Mouse (Mus musculus) heart, adult 2 months (tissue): ENCODE measurements around the gene Arrb2.

Experiments
- CTCF ChIP-seq: fragments of 200-600 bp; IDR thresholded peaks from 2 replicates; pipeline ENCODE4 v1.8.1; 2022; ENCODE audit warnings: antibody characterized with exemption, mild to moderate bottlenecking, moderate library complexity
- EP300 ChIP-seq: fragments of 200-500 bp; IDR thresholded peaks from 2 replicates; pipeline ENCODE4 v1.6.1; 2011; ENCODE audit warnings: low read depth, low read length, control low read depth; ENCODE audit not compliant: insufficient read depth
- POLR2A ChIP-seq: fragments of 200-500 bp; IDR thresholded peaks from 2 replicates; pipeline ENCODE4 v1.6.1; 2011; ENCODE audit warnings: mild to moderate bottlenecking, low read depth, low read length, control low read depth; ENCODE audit not compliant: insufficient read depth

DNA sequence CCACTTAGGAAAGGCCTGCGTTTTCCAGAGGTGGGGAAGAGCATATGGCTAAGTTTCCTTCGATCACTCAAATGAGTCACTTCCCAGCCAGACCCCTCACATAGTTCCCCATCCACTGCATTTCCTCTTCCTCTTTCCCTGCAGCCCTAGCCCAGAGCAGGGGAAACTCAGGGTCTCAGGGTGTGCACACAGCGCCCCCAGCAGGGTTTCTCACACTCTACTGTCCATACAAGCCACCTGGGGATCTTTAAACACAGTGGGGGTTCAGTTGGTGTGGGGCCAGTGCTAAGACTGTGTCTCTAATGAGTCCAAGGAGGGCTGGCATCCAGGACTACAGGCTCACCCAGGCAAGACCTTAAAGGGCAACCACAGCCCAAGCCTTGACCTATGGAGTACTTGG is 14.3 kb downstream of the Arrb2 start:
- TF ChIP-seq CTCF = 0 out of 2 replicates have a peak, but pooled peaks have one; percentile 2
- no peak for TF ChIP-seq EP300
- TF ChIP-seq POLR2A = no peak
